Mouse (Mus musculus) natural killer cell, adult 2 months (primary cell): ENCODE results near the gene Serinc2.
"Not testable (repeated sequence)": the region's sequence is repeated elsewhere in the genome, so short reads cannot be mapped to it uniquely, and the experiment has no call there.

Source experiments
- DNase-seq, 2 experiments: peaks; one replicate each; pipeline ENCODE4 v3.0.0; 2022; ENCODE audit warnings: low spot score in 2 of 2

Serinc2 gene

GRCm38 (mm10) chr4:130264131-130264530, 14.9 kb downstream of the Serinc2 start:
- DNase-seq, result no peak

- DNase-seq, result no peak
Observed at GRCm38 (mm10) chr4:130260406-130260805, 18.6 kb downstream of the Serinc2 start.

- DNase-seq, result no peak
Observed at GRCm38 (mm10) chr4:130252441-130253157, 26.4 kb downstream of the Serinc2 start.

- no peak for DNase-seq
Observed at GRCm38 (mm10) chr4:130251763-130252162, 27.2 kb downstream of the Serinc2 start.

- DNase-seq, result peak; percentile 6 to 9
Observed at GRCm38 (mm10) chr4:130251172-130251705, 27.8 kb downstream of the Serinc2 start.

GRCm38 (mm10) chr4:130248636-130249035, 30.4 kb downstream of the Serinc2 start:
- DNase-seq, result no peak

- DNase-seq, result peak; percentile 15 to 36
Observed at GRCm38 (mm10) chr4:130246132-130246531, 32.9 kb downstream of the Serinc2 start.

GRCm38 (mm10) chr4:130244749-130245148, 34.3 kb downstream of the Serinc2 start:
- DNase-seq, result no peak

GRCm38 (mm10) chr4:130243621-130244020, 35.4 kb downstream of the Serinc2 start:
- DNase-seq, result not testable (repeated sequence)

GRCm38 (mm10) chr4:130242956-130243355, 36.0 kb downstream of the Serinc2 start:
- no peak for DNase-seq

- no peak for DNase-seq
Observed at GRCm38 (mm10) chr4:130240695-130241094, 38.3 kb downstream of the Serinc2 start.

- DNase-seq, result no peak
Observed at GRCm38 (mm10) chr4:130237607-130238006, 41.4 kb downstream of the Serinc2 start.

- DNase-seq, result no peak
Observed at GRCm38 (mm10) chr4:130236361-130236760, 42.6 kb downstream of the Serinc2 start.

- DNase-seq, result no peak
Observed at GRCm38 (mm10) chr4:130224071-130224470, 54.9 kb downstream of the Serinc2 start.

- no peak for DNase-seq
Observed at GRCm38 (mm10) chr4:130222179-130222578, 56.8 kb downstream of the Serinc2 start, which contains the start of gene Gm853. TSS of gene Gm853 (minus strand) at chr4:130222401.

- no peak for DNase-seq
Observed at GRCm38 (mm10) chr4:130220176-130220575, 58.8 kb downstream of the Serinc2 start.

GRCm38 (mm10) chr4:130215392-130215791, 63.6 kb downstream of the Serinc2 start:
- DNase-seq, result no peak

- no peak for DNase-seq
Observed at GRCm38 (mm10) chr4:130213857-130214256, 65.1 kb downstream of the Serinc2 start.

- no peak for DNase-seq
Observed at GRCm38 (mm10) chr4:130213197-130213596, 65.8 kb downstream of the Serinc2 start.

GRCm38 (mm10) chr4:130212421-130212820, 66.6 kb downstream of the Serinc2 start:
- no peak for DNase-seq

GRCm38 (mm10) chr4:130211870-130212269, 67.1 kb downstream of the Serinc2 start:
- DNase-seq, result no peak
